Mouse (Mus musculus): ENCODE measurements around the gene Me3.

Me3 gene

DNA sequence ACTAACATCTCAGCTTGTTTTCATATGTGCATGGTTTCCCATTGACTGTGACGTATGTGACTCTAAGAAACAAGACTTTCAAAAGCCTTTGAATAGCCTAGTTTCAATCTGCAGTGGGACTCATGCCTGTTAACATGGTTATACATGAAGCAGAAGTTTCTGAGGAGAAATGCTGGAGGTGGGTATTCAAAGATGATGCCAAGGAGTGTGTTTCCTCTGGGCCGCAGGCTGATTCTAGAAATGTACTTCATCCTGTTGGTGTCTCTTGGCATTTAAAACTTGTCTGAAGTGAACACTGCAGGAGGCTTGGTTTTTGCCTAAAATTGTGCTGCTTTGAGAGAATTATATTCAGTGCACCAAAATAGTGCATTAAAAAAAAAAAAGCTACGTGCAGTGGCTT is 34.2 kb downstream of the Me3 start:
- in situ Hi-C loops (cut with MboI, MseI), result no loop called here

DNA sequence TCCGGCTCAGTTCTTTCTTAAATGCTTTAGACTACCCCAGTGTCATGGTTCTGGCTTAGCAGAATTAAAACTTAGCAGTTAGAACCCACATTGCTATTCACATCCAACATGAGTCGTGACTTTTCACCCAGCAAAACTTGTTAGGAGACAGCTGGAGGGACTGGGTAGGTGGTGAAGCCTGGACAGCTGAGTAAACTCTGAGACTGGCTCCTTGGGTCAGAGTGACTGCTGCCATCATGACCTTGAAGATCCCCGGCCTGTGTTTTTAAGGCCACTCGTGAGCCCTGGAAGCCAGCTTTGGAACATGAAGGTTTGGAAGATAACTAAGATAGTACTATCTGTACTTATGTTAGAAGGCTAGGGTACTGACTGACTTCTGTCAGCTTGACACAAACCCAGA is 35.4 kb downstream of the Me3 start:
- in situ Hi-C loops (cut with MboI, MseI), result no loop called here

DNA sequence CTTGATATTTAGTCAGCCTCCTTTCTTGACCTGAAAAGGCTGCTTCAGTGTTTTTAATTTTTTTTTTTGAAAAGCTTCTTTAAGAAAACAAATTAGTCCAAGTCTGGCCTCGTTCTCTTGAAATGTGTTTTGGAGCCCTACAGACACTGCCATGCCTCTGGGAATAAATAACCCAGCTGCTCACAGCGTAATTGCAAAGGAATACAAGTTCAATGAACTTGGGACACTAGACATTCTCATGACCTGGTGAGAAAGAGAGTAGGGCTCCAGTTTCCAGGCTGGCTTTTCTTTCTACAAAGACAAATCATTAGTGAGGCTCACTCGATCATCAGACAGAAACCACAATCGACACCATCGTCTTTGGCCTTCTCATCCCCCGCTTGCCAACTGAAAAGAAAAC is 37.3 kb downstream of the Me3 start:
- in situ Hi-C loops (cut with MboI, MseI), result no loop called here

DNA sequence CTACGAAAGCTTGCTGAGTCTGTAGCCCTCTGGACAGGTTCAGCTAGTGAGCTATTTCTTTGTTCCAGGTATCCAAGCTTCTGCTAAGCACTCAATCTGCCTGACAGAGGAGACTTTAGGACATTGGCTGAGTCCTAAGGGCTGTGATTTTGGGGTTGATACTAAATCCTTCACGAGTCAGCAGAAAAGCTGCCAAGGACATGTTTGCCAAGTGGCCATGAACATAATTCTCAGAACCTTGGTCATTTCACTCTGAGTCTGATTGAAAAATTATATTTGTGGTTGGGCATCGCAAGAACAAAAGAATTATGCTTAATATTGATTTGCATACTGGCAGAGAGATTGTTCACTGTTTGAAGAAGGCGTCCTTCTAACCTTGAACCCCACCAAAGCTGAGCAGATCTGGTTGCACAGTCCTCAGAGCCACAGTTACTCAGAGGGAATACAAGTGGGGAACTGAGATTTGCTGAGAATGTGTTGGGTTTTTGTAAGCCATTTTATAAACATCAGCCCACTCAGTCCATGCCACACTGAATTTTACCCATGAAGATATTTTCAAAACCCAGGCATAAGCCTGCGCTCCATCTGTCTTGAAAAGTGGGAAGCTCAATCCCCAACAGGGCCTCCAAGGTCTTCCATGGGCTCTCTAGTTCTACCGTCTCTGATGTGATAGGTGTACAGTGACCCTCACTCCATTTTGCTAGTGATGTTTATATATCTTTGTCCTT is 39.1 kb downstream of the Me3 start:
- in situ Hi-C loops (cut with MboI, MseI), result no loop called here

DNA sequence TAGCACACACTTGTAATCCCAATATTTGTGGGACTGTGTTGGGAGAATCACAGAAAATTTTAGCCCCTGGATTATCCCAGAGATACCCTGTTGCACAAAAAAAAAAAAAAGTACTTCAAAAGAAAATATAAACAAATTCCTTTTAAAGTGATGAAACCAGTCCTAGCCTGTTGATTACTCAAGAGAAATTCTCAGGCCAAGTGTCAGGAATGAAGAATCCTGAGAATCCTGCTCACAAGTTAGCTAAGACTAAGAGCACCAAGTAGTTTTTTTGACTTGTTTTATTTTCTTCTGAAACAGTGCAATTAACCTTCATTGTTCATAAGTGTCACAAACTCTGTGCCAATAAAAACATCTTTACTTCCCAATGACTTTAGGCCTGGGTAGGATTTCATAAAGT is 44.0 kb downstream of the Me3 start:
- in situ Hi-C loops (cut with MboI, MseI), result no loop called here

DNA sequence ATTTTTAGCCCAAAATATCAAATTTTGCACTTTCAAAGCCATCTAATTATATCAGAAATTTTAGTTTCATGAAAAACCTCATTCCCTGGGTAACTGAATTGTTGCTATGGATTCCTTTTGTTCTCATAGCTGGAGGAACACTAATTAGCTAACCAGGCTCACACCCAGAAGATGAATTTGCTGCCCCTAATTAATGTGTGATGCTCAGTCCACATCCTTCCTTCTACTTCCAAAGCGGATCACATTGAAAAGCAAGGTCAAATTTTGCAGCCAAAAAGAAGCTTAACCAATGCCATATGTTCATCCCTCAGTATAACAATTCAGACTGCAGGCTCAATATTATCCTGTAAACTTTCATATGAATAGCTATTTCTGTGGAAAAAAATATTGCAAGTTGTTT is 45.7 kb downstream of the Me3 start:
- in situ Hi-C loops (cut with MboI, MseI), result no loop called here

DNA sequence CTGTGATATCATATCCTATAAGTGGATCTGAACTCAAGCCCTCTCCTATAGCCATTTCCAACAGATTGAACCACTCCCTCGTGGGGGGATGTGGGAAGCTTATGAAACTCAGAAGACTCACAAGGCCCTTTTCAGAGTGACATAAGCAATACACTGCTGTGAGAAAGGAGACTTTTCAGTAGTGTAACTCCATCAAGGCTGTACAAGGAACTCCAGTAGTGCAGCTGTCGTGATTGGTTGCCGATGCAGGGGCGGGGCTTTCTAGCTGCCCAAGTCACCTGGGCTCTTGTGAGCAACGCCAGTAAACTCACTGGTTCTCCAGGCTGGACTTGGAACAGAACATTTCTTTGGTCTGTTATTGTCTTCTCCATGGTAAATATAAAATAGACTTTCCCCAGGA is 46.5 kb downstream of the Me3 start:
- in situ Hi-C loops (cut with MboI, MseI), result no loop called here

DNA sequence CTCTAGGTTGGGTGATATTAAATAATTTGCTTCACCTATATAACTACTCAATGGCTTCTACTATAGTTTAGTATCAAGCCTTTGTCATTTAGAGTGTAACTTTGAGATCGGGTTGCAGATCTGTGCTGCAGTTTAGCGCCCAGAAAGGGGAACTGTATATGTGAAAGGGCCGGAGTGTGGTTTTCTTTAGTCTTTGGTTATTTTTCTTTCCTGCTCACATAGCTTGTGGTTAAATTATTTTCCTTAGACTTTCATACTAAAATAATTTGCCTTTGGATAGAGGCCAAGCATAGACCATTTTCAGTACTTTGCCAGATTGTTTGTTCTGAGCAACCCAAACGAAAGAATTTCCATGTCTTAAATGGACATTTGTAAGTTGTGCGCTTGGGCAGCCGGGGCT is 46.9 kb downstream of the Me3 start:
- in situ Hi-C loops (cut with MboI, MseI), result no loop called here

DNA sequence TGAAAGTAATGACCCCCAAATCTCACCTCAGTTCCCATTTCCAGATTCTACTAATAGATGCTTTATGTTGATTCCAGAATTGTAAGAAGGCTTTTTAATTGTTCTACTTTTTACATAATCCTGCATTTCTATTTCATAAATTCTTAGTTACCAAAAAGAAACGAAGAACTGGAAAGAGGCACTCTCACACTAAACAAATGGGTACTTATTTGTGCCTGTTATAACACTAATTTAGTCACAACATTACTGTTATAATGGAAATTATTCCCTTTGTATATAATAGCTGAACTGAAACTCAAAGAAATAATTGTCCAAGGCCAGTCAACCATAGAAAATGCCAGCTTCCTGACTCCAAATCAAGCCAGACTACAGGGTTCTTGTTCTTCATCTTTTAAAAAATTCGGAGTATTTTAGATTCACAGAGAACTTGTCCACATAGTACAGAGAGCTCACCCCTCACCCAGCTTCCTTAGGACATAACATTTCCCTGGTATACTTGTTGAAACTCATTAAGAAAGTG is 47.5 kb downstream of the Me3 start:
- in situ Hi-C loops (cut with MboI, MseI), result no loop called here

DNA sequence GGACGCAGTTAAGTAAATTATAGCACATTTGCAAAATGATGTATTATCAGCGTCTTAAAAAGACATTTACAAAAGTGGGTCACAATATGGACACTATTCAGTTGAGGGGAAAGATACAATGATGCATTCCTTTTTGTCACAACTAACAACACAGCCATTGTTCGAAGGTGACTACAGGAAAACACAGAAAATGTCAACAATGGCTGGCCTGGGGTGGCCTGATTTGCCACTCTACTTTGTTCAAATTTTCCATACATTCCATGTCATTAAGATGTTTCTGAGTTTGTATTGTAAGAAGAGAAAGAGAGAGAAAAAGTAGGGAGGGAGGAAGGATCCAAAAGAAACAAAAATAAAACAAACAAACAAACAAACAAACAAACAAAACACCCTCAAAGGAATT is 48.7 kb downstream of the Me3 start:
- in situ Hi-C loops (cut with MboI, MseI), result no loop called here

DNA sequence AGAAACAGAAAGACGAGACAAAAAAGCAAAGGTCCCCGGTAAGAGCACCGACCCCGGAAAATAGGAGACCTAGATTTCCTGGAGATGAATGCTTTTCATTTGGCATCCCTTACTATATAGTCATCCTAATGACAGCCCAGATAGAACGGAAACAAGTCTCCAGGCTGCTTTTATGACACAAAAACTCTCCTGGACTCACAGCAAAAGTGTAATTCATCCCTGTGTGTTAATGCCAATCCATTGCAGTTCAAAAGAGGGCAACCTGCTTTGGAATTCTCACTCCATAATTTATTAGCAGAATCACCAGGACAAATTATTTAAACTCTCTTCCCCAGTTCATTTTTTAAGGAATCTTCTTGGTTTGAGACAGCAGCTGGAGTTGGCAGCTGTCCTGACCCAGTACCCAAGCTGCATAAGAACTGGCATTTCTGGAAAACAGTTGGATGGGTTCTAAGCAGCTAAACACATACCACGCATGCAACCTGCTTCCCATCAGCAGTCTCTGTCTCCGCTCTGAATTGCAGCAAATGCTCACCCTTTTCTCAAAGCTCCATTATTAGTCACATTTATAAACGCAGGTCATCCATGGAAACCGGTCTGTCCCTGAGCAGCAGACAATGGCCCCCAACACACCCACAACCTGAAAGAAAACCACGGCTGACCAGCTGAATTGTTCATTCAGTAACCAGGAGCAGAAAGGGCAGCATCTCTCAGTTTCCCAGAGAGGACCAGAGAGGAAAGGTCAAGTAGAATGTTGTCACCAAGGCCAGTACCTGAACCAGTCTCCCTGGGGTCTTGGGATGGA is 49.7 kb downstream of the Me3 start:
- in situ Hi-C loops (cut with MboI, MseI), result no loop called here

DNA sequence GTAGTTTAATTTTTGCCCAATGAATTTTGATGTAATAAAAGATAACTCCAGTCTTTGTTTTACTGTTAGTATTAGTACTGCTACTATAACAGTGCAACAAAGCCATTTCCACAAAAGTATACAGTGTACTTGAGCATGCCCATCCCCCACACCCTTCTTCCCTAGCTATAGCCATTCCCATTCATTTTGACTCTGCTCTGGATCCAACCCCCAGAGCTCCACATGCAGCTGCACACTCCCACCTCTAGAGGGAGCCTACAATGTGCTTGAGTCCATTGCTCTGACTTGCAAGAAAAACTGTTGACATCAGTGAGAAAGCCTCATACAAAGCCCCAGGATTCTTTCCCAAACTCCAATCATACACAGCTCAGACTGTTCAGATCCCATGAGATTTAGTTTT is 66.0 kb downstream of the Me3 start:
- in situ Hi-C loops (cut with MboI, MseI), result no loop called here

DNA sequence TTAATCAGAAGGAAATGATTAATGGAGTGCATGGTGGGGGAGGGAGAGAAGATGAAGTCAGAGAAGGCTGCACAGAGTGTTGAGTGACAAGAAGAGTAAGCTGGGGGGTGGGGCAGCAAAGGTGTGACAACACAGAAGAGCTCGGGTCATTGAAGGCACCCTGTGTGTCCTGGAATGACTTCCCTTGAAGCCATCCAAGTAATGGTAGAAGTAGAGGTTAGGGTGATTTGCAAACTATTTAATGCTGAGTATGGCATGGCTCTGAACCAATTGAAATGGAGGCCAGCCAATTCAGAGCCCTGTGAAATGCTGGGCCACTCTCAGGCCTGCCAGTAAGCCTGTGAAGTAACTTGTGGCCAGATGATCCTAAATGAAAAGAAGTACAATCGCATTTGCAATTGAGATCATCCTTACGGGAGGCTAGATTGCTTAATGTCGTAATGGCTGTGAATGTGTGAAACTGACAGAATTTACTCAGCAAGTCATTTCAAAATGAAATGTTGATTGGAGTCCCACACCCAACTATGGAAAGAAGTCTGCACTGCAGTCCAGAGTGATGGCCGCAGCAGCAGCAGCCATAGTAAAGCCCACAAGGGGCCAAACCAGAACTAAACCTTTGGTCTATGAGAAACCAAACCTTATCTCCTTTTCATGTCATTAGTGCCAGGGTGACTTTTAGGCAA is 67.6 kb downstream of the Me3 start:
- in situ Hi-C loops (cut with MboI, MseI), result no loop called here

DNA sequence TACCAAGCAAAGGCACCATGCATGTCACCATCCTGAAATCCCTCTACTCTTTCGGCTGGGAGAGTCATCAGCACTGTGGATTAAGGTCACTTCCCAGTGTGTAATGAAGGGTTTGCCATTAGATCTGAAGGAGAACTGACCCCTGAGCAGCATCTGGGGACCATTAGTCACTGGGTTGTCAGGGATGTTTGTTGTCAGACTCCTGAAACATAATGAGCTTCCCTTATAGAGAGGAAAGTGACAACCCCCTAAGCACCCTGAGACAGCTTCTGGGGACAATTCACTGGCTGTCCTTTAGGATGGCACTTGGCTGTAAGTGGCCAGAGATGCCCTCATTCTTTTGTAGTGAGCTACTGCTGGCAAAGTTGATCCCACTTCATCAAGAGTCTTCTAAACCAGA is 68.3 kb downstream of the Me3 start:
- in situ Hi-C loops (cut with MboI, MseI), result no loop called here

DNA sequence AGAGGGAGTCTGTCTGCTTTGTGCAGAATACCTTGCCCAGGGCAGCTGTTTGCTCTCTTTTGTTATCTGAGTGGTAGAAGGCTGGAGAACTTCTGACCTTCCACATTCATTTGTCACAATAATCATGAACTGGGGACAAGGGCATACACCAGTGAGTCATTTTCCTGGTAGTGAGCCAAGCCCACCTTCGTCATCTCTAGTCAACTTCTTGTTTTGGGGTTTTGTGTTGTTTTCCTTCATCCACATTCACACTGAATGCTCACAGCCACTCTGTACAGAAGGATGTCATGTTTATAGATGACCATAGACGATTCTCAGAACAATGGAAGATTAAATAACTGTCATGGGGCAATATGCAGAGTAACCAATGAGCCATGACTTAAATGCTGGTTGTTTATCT is 78.6 kb downstream of the Me3 start:
- in situ Hi-C loops (cut with MboI, MseI), result no loop called here

DNA sequence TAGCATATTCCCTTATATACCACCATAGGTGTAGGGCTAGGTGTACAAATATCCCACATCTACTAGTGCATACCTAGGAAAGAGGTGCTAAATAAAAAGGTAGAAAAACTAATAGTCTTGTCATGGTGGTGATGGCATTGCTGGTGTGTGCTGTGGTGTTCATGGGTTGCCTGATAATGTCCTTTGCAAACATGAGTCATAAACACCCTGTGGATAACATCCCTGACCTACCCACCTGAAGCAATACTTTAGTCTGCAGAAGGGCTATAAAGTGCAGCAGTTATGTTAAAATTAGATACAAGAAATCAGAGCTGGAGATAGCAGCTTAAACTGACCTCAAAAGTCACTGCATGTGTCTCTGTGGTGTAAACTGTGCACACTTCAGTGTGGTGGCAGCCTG is 80.9 kb downstream of the Me3 start:
- in situ Hi-C loops (cut with MboI, MseI), result no loop called here

DNA sequence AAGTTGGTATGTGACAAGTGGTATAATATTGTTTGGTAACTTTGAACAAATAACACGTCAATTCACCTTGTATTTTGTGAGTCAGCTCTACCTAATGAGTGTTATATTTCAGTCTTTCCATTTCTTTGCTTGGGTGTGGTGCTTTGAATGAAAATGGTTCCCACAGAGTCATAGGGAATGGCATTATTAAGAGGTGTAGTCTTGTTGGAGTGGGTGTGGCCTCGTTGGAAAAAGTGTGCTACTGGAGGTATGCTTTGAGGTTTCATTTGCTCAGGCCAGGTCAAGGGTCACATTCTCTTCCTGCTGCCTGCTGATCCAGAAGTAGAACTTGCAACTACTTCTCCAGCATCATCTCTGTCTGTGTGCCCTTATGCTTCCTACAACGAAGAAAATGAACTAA is 84.0 kb downstream of the Me3 start:
- in situ Hi-C loops (cut with MboI, MseI), result no loop called here

DNA sequence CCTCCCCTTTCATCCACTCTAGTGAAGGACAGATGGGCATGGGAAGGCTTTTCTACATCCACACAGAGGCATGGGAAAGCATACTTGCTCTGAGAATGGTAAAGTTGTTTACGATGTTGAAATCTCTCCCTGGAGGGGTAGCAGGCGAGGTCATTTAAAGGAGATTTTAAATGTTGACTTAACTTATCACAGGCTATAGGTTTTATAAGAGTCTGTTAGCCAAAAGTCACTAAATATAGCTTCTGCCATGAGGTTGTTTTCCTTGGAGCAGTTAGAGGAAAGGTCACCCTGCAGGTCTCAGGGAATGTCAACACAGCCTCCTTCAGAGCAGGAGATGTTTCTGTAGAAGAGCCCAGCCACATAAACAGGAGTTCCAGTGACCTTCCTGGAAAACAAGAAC is 85.3 kb downstream of the Me3 start:
- in situ Hi-C loops (cut with MboI, MseI), result no loop called here

DNA sequence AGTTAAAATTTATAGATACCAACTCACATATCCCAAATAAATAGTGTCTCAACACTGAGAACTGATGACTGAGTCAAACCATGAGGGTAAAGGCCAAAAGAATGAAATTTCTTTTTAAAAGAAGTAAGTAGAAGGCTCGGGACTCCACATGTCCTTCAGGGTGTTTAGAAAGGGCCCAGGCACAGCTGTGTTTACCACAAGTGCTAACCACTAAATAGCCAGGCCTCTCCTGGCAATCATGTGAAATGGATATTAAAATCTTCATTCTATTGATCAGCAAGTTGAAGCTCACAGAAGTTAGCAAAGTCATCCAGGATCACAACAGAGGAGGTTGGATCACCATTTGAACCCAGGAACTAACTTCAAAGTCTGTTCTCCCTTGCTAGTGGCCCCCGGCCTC is 86.1 kb downstream of the Me3 start:
- in situ Hi-C loops (cut with MboI, MseI), result no loop called here

DNA sequence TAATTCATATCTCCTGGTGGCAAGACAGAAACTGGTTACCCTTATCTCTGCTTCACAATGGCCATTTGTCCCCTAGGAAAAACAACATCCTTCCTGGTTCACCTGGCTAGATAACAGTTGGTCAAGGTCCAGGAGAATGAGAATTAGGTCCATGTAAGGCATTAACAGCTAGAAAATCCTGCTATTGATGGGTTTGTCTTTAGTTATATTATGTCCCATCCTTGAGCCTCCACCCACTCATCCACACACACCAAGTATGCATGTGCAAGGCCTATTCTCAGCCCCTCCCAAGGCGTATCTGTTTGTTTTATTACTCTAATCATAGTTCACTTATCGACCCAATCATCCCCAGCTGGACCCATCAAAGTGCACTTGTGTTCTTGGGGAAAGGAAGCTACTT is 88.1 kb downstream of the Me3 start:
- in situ Hi-C loops (cut with MboI, MseI), result loop anchor here (5.0 kb wide), 1 partner anchor 83 kb away; no protein-coding TSS in a partner anchor

DNA sequence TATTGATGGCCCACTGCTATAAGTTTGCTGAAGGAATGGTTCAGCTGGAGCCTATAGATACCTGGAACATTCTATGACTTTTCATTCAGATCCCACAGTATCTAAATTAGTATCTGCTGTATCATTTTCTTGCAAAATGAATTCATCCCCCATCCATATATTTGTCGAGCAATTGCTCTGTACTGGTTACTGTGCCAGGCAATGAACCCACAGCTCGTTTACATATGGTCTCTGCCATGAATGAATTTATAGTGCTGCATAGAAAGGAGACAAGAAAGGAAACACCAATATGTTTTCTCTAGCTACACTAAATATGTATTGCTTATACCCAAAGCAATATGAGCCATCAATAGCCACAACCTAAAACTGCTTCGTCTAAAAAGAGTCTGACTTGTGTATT is 94.5 kb downstream of the Me3 start:
- in situ Hi-C loops (cut with MboI, MseI), result no loop called here

DNA sequence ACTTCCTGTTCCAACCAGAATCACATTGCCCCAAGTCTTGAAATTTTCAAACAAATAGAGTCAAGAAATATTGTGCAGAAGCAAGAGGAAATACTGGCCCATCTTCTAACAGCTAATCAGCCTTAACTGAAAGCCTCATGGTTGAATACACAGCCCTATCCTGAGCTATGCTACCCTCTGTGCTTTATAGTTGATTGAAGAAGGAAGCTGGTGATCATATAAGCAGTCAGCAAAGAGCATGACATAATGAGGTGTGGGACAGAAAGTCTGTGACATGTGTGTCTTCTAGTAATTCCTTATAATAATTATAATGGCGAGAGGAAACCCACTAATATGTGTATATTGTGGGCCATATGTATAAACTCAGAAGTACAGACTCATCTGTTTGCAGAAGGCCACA is 95.4 kb downstream of the Me3 start:
- in situ Hi-C loops (cut with MboI, MseI), result no loop called here

DNA sequence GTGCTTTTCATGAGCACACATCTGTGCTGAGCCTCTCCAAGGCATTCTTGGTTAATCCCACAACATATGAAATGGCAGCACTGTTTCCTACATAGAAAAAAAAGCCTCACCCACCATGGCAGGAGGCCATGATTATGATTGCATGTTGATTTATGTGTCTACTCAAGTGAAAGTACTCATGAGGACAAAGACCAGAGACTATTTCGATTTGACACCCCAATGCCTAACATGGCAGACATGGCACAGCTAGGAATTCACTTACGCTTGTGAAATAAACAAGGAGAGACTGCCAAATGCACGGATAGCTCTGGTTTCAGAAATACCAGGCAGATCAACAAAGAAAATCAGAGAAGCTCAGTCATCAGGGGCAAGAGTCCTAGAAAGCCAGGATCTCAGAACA is 96.2 kb downstream of the Me3 start:
- in situ Hi-C loops (cut with MboI, MseI), result no loop called here

All from regulatory T cell (primary cell).